Mouse (Mus musculus): Measurements from ENCODE around the gene Lhfpl3.

DNA sequence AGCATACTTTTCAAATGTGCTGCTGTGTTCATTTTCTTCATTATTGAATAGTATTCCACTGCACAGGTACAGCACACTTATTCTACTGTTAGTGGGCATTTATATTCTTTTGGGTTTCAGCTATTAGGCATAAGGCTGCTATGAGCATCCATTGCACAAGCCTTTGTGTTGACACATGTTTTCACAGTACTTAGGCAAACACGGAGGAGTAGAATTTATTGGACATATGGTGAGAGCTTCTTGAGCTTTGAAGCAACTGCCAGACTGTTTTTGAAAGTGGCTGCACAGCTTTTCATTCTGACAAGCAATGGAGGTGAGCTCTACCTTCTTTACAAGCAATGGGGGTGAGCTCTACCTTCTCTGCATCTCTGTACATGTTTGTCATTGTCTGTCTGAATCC is 49.5 kb downstream of the Lhfpl3 start:
- TF ChIP-seq CTCF (IDR thresholded peaks at IDR 0.05; ENCODE audit: borderline replicate concordance, control insufficient read depth, extremely low read depth, insufficient read depth, low read length, poor library complexity) (no peak), POLR2A (IDR thresholded peaks at IDR 0.05; ENCODE audit: control insufficient read depth, extremely low read depth, insufficient read depth, low read length, poor library complexity) (no peak)

All from thymus, adult 2 months (tissue).